Mouse (Mus musculus): ENCODE measurements around the gene Castor2. TPM values are rescaled to one million over a fixed set of nuclear protein-coding genes. Genes with fewer than 3 reads are reported as not detected.

The Castor2 gene
- total and polyA plus RNA-seq, 3 experiments, result 0.35 to 3.9 (median 1.3) TPM

DNA sequence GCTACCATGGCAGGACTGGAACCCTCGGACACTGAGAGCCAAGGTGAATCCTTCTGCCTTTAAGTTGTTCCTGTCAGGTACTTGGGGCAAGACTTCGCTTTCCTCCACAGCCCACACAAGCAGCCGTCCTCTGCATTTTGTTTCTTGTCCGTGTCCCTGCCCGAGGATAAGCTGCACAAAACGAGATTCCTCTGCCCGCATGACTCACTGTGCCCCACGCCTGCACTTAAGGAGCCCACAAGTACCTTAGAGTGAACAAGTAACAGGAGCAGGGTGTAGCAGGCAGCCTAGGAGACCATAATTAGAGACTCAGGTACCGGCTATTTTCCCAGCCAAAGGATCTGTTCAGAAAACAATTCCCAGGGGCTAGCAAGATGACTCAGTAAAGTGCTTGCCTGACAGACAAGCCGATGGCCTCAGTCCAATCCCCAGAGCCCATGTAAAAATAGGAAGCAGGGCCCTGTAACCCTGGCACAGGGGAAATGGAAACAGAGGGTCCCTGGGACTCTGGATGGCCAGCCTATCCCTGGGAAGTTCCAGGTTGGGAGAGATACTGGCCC is 47.8 kb downstream of the Castor2 start:
- H3K4me2 ChIP-seq (ENCODE audit: insufficient read depth, low read depth, poor library complexity, severe bottlenecking), result no peak overlapping the region
- in situ Hi-C loops (cut with MboI; ENCODE audit: low pct_ligation_motif_present, low pct_unique_long_range_greater_than_20kb, low sequenced_read_pairs), result no loop called here
- peaks cover 13% of the 10 kb centered on the region for H3K9me3 ChIP-seq (replicated peaks; ENCODE audit: low read length)
- TF ChIP-seq NELFE (IDR thresholded peaks at IDR 0.05; ENCODE audit: low read depth, low read length) (no peak), CHD2 (IDR thresholded peaks at IDR 0.05; ENCODE audit: low read length) (no peak), KAT2A (IDR thresholded peaks at IDR 0.05; ENCODE audit: insufficient replicate concordance, low read length) (no peak), JUN (IDR thresholded peaks at IDR 0.05; ENCODE audit: insufficient read depth, low read depth, low read length) (no peak), ZNF384 (IDR thresholded peaks at IDR 0.05; ENCODE audit: low read depth, low read length) (no peak), ZMIZ1 (IDR thresholded peaks at IDR 0.05; ENCODE audit: low read depth, low read length) (no peak), TBP (conservative IDR thresholded peaks at IDR 0.05; ENCODE audit: low read depth, low read length) (no peak), ELF1 (IDR thresholded peaks at IDR 0.05; ENCODE audit: low read depth, low read length) (no peak), BHLHE40 (IDR thresholded peaks at IDR 0.05; ENCODE audit: low read depth, low read length) (no peak)
- no peak overlapping the region for H3K9ac ChIP-seq (ENCODE audit: insufficient read depth, low read depth)
- no peaks in the 10 kb centered on the region for H3K79me2 ChIP-seq (replicated peaks; ENCODE audit: control insufficient read depth, extremely low read depth, insufficient read depth, poor library complexity, severe bottlenecking)
- no peak for DNase-seq (ENCODE audit: extremely low read depth)
- H3K4me1 ChIP-seq (ENCODE audit: control insufficient read depth in 1 of 2, insufficient read depth in 2 of 2), result peaks cover 8 to 39% of the 10 kb centered on the region in 2 experiments
- H3K4me3 ChIP-seq (replicated peaks in 1 of 3; ENCODE audit: low read depth in 2 of 3, low read length in 2 of 3, poor library complexity in 1 of 3), result no peak overlapping the region
- no peaks in the 10 kb centered on the region for H3K27me3 ChIP-seq (replicated peaks)
- no peak overlapping the region for H3K27ac ChIP-seq (ENCODE audit: insufficient read depth, low read depth)
- dilution Hi-C loops (cut with MboI; ENCODE audit: extremely low pct_ligation_motif_present, extremely low pct_unique_long_range_greater_than_20kb, low sequenced_read_pairs), result no loop called here
- H3K36me3 ChIP-seq (replicated peaks in 1 of 2; ENCODE audit: control insufficient read depth in 1 of 2, insufficient read depth in 1 of 2, low read length in 1 of 2), result peaks cover 55 to 72% of the 10 kb centered on the region in 2 experiments

DNA sequence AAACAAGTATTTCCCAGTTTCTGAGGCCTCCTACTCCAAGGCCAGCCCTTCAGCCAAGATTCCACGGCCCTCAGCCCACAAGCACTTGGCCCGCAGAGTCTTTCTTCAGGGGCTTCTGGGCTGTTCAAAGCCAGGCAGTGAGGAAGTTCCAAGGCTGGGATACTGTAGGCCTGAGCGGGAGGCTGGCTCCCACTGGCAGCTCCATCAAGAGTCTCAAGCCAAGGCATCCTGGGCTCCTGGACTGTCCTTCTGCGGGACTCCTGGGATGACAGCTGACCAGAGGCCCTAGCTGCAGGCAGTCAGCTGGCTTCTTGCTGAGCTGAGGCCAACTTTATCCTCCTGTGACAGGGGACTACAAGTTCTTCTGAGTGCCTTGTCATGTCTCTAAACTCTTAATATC is 48.6 kb downstream of the Castor2 start:
- peaks cover 2 to 30% of the 10 kb centered on the region in 2 experiments; a peak in 2 of 4 replicates for H3K4me1 ChIP-seq (ENCODE audit: control insufficient read depth in 1 of 2, insufficient read depth in 2 of 2)
- no peaks in the 10 kb centered on the region for H3K27me3 ChIP-seq (replicated peaks)
- no peaks in the 10 kb centered on the region for H3K79me2 ChIP-seq (replicated peaks; ENCODE audit: control insufficient read depth, extremely low read depth, insufficient read depth, poor library complexity, severe bottlenecking)
- in situ Hi-C loops (cut with MboI; ENCODE audit: low pct_ligation_motif_present, low pct_unique_long_range_greater_than_20kb, low sequenced_read_pairs) (no loop called here), dilution Hi-C loops (cut with MboI; ENCODE audit: extremely low pct_ligation_motif_present, extremely low pct_unique_long_range_greater_than_20kb, low sequenced_read_pairs) (no loop called here)
- TF ChIP-seq MAZ (IDR thresholded peaks at IDR 0.05; ENCODE audit: low read depth, low read length), result no peak
- H3K9ac ChIP-seq (ENCODE audit: insufficient read depth, low read depth), result no peak overlapping the region
- H3K27ac ChIP-seq (ENCODE audit: insufficient read depth, low read depth), result no peak overlapping the region
- H3K4me3 ChIP-seq (replicated peaks in 1 of 3; ENCODE audit: low read depth in 2 of 3, low read length in 2 of 3, poor library complexity in 1 of 3), result no peak overlapping the region
- H3K4me2 ChIP-seq (ENCODE audit: insufficient read depth, low read depth, poor library complexity, severe bottlenecking), result no peak overlapping the region
- H3K36me3 ChIP-seq (replicated peaks in 1 of 2; ENCODE audit: control insufficient read depth in 1 of 2, insufficient read depth in 1 of 2, low read length in 1 of 2), result peaks cover 61 to 79% of the 10 kb centered on the region in 2 experiments
- DNase-seq (ENCODE audit: extremely low read depth), result no peak
- peaks cover 13% of the 10 kb centered on the region for H3K9me3 ChIP-seq (replicated peaks; ENCODE audit: low read length)

DNA sequence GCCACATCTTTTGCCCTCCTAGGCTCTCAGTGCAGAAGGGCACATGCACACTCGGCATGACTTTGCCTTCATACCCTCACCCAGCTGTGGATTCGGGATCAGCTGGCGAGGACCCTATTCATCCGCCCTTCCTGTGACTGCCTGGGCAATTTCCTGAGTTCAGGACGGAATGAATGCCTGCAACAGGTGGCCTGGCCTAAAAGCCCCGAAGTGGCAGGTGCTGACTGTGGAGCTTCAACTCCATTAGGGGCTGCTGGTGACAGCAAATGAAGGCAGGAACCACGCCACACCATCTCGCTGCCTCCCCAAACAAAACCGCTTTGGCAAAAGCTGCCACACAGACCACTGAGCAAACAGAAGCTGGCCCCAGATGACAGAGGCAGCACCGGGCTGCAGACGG is 52.4 kb downstream of the Castor2 start:
- dilution Hi-C loops (cut with MboI; ENCODE audit: extremely low pct_ligation_motif_present, extremely low pct_unique_long_range_greater_than_20kb, low sequenced_read_pairs), result no loop called here
- Histone ChIP-seq H3K79me2 (replicated peaks; ENCODE audit: control insufficient read depth, extremely low read depth, insufficient read depth, poor library complexity, severe bottlenecking) (no peaks in the 10 kb centered on the region), H3K27me3 (replicated peaks) (no peaks in the 10 kb centered on the region), H3K9ac (ENCODE audit: insufficient read depth, low read depth) (no peak overlapping the region), H3K27ac (ENCODE audit: insufficient read depth, low read depth) (no peak overlapping the region), H3K36me3 (replicated peaks in 1 of 2; ENCODE audit: control insufficient read depth in 1 of 2, insufficient read depth in 1 of 2, low read length in 1 of 2) (peaks cover 85 to 92% of the 10 kb centered on the region in 2 experiments), H3K4me3 (replicated peaks in 1 of 3; ENCODE audit: low read depth in 2 of 3, low read length in 2 of 3, poor library complexity in 1 of 3) (no peak overlapping the region), H3K9me3 (replicated peaks; ENCODE audit: low read length) (peaks cover 5% of the 10 kb centered on the region), H3K4me1 (ENCODE audit: control insufficient read depth in 1 of 2, insufficient read depth in 2 of 2) (peaks cover 0 to 25% of the 10 kb centered on the region in 2 experiments; a peak in 2 of 4 replicates), H3K4me2 (ENCODE audit: insufficient read depth, low read depth, poor library complexity, severe bottlenecking) (no peak overlapping the region)
- TF ChIP-seq TCF12 (IDR thresholded peaks at IDR 0.05; ENCODE audit: low read depth, low read length) (no peak), ETS1 (conservative IDR thresholded peaks at IDR 0.05; ENCODE audit: low read depth, low read length) (no peak), HCFC1 (IDR thresholded peaks at IDR 0.05; ENCODE audit: low read depth, low read length) (no peak), USF2 (conservative IDR thresholded peaks at IDR 0.05; ENCODE audit: low read depth, low read length) (no peak), JUN (IDR thresholded peaks at IDR 0.05; ENCODE audit: insufficient read depth, low read depth, low read length) (no peak), EP300 (IDR thresholded peaks at IDR 0.05; ENCODE audit: low read length) (no peak), MAX (IDR thresholded peaks at IDR 0.05; ENCODE audit: low read length) (no peak), MEF2A (IDR thresholded peaks at IDR 0.05; ENCODE audit: borderline replicate concordance, low read depth, low read length) (no peak)
- DNase-seq (ENCODE audit: extremely low read depth), result no peak
- in situ Hi-C loops (cut with MboI; ENCODE audit: low pct_ligation_motif_present, low pct_unique_long_range_greater_than_20kb, low sequenced_read_pairs), result no loop called here
